Mouse (Mus musculus): ENCODE results near the gene Cacna2d3. TPM values are rescaled to one million over a fixed set of nuclear protein-coding genes. Genes with fewer than 3 reads are reported as not detected.

The Cacna2d3 gene
- total and polyA plus RNA-seq, 3 experiments: not detected

- peaks cover 0 to 2% of the 10 kb centered on the region in 2 experiments; a peak in 1 of 4 replicates for H3K4me1 ChIP-seq (ENCODE audit: control insufficient read depth in 1 of 2, insufficient read depth in 2 of 2)
- TF ChIP-seq SMC3 (IDR thresholded peaks at IDR 0.05; ENCODE audit: low read depth, low read length): no peak
- TF ChIP-seq CHD1 (IDR thresholded peaks at IDR 0.05; ENCODE audit: low read depth, low read length): no peak
- no peak for TF ChIP-seq PAX5 (IDR thresholded peaks at IDR 0.05; ENCODE audit: low read length)
- no peak for TF ChIP-seq MAFK (IDR thresholded peaks at IDR 0.05; ENCODE audit: insufficient replicate concordance, low read length)
- TF ChIP-seq MXI1 (IDR thresholded peaks at IDR 0.05; ENCODE audit: low read depth, low read length): no peak
- no peak for TF ChIP-seq MAZ (IDR thresholded peaks at IDR 0.05; ENCODE audit: low read depth, low read length)
- TF ChIP-seq JUND (conservative IDR thresholded peaks at IDR 0.05; ENCODE audit: low read depth, low read length): no peak
- no peak for TF ChIP-seq EP300 (IDR thresholded peaks at IDR 0.05; ENCODE audit: low read length)
- TF ChIP-seq HCFC1 (IDR thresholded peaks at IDR 0.05; ENCODE audit: low read depth, low read length): no peak
- TF ChIP-seq JUN (IDR thresholded peaks at IDR 0.05; ENCODE audit: insufficient read depth, low read depth, low read length): no peak
- no peak for TF ChIP-seq BHLHE40 (IDR thresholded peaks at IDR 0.05; ENCODE audit: low read depth, low read length)
- TF ChIP-seq MYC (IDR thresholded peaks at IDR 0.05; ENCODE audit: low read depth, low read length): no peak
- TF ChIP-seq MAX (IDR thresholded peaks at IDR 0.05; ENCODE audit: low read length): no peak
- TF ChIP-seq RCOR1 (conservative IDR thresholded peaks at IDR 0.05; ENCODE audit: low read depth, low read length): no peak
- TF ChIP-seq POLR2A (IDR thresholded peaks at IDR 0.05; ENCODE audit: low read depth, low read length): no peak
Measured at GRCm38 (mm10) chr14:29273890-29274289, 447.8 kb downstream of the Cacna2d3 start.

GRCm38 (mm10) chr14:29270541-29270940 is 451.1 kb downstream of the Cacna2d3 start:
- no peak overlapping the region for H3K9ac ChIP-seq (ENCODE audit: insufficient read depth, low read depth)
- in situ Hi-C loops (cut with MboI; ENCODE audit: low pct_ligation_motif_present, low pct_unique_long_range_greater_than_20kb, low sequenced_read_pairs): no loop called here
- peaks cover 41% of the 10 kb centered on the region for H3K9me3 ChIP-seq (replicated peaks; ENCODE audit: low read length)
- H3K27me3 ChIP-seq (replicated peaks): no peaks in the 10 kb centered on the region
- peaks cover 0 to 8% of the 10 kb centered on the region in 2 experiments; a peak in 2 of 4 replicates for H3K4me1 ChIP-seq (ENCODE audit: control insufficient read depth in 1 of 2, insufficient read depth in 2 of 2)
- dilution Hi-C loops (cut with MboI; ENCODE audit: extremely low pct_ligation_motif_present, extremely low pct_unique_long_range_greater_than_20kb, low sequenced_read_pairs): no loop called here
- no peak overlapping the region for H3K27ac ChIP-seq (ENCODE audit: insufficient read depth, low read depth)
- H3K79me2 ChIP-seq (replicated peaks; ENCODE audit: control insufficient read depth, extremely low read depth, insufficient read depth, poor library complexity, severe bottlenecking): no peaks in the 10 kb centered on the region
- TF ChIP-seq MYC (IDR thresholded peaks at IDR 0.05; ENCODE audit: low read depth, low read length) (no peak), MAFK (IDR thresholded peaks at IDR 0.05; ENCODE audit: insufficient replicate concordance, low read length) (no peak), ZC3H11A (IDR thresholded peaks at IDR 0.05; ENCODE audit: low read depth, low read length) (no peak), ZKSCAN1 (IDR thresholded peaks at IDR 0.05; ENCODE audit: borderline replicate concordance, low read depth, low read length) (no peak), CTCF (conservative IDR thresholded peaks at IDR 0.05 in 1 of 2, IDR thresholded peaks at IDR 0.05 in 1 of 2; ENCODE audit: low read depth in 2 of 2, low read length in 2 of 2) (no peak)
- H3K36me3 ChIP-seq (replicated peaks in 1 of 2; ENCODE audit: control insufficient read depth in 1 of 2, insufficient read depth in 1 of 2, low read length in 1 of 2): no peaks in the 10 kb centered on the region
- no peak overlapping the region for H3K4me3 ChIP-seq (replicated peaks in 1 of 3; ENCODE audit: low read depth in 2 of 3, low read length in 2 of 3, poor library complexity in 1 of 3)
- DNase-seq (ENCODE audit: extremely low read depth): no peak
- H3K4me2 ChIP-seq (ENCODE audit: insufficient read depth, low read depth, poor library complexity, severe bottlenecking): no peak overlapping the region

More at GRCm38 (mm10) chr14:29273890-29274289, 447.8 kb downstream of the Cacna2d3 start:
- Histone ChIP-seq H3K36me3 (replicated peaks in 1 of 2; ENCODE audit: control insufficient read depth in 1 of 2, insufficient read depth in 1 of 2, low read length in 1 of 2) (no peaks in the 10 kb centered on the region), H3K9ac (ENCODE audit: insufficient read depth, low read depth) (no peak overlapping the region), H3K79me2 (replicated peaks; ENCODE audit: control insufficient read depth, extremely low read depth, insufficient read depth, poor library complexity, severe bottlenecking) (no peaks in the 10 kb centered on the region), H3K4me2 (ENCODE audit: insufficient read depth, low read depth, poor library complexity, severe bottlenecking) (no peak overlapping the region), H3K27me3 (replicated peaks) (no peaks in the 10 kb centered on the region), H3K9me3 (replicated peaks; ENCODE audit: low read length) (peaks cover 36% of the 10 kb centered on the region), H3K27ac (ENCODE audit: insufficient read depth, low read depth) (no peak overlapping the region), H3K4me3 (replicated peaks in 1 of 3; ENCODE audit: low read depth in 2 of 3, low read length in 2 of 3, poor library complexity in 1 of 3) (no peak overlapping the region)
- DNase-seq (ENCODE audit: extremely low read depth): no peak
- dilution Hi-C loops (cut with MboI; ENCODE audit: extremely low pct_ligation_motif_present, extremely low pct_unique_long_range_greater_than_20kb, low sequenced_read_pairs) (no loop called here), in situ Hi-C loops (cut with MboI; ENCODE audit: low pct_ligation_motif_present, low pct_unique_long_range_greater_than_20kb, low sequenced_read_pairs) (no loop called here)

Measured in CH12.LX (cell line).